16 mouse cellular contexts compared by ENCODE assay signal in genomic region chr3:99322345-99322744, GRCm38 (mm10).
"Had no signal": no experiment of that assay in that cellular context is flagged by ENCODE, and none has a peak within 500 bp of the region (broad histone marks: within the 10 kb centered on the region; RNA-seq: fewer than 3 reads in every experiment).

No protein-coding gene starts in this region.

- H3K9ac ChIP-seq: neural tube, embryonic 13.5 days; neural tube, embryonic 15.5 days; stomach, embryonic 15.5 days had no signal

- H3K9me3 ChIP-seq: neural tube, embryonic 13.5 days; neural tube, embryonic 15.5 days; stomach, embryonic 15.5 days had no signal

- H3K36me3 ChIP-seq: neural tube, embryonic 13.5 days; neural tube, embryonic 15.5 days; stomach, embryonic 15.5 days had no signal

- H3K27me3 ChIP-seq: neural tube, embryonic 13.5 days; neural tube, embryonic 15.5 days; stomach, embryonic 15.5 days had no signal

- H3K4me3 ChIP-seq: neural tube, embryonic 13.5 days; neural tube, embryonic 15.5 days; stomach, embryonic 15.5 days had no signal

- H3K4me1 ChIP-seq: neural tube, embryonic 13.5 days; neural tube, embryonic 15.5 days; stomach, embryonic 15.5 days had no signal

- DNase-seq: retina, postnatal 1 day; right cerebral cortex, adult 18-20 months; right cerebral cortex, postnatal 14 days; right cerebral cortex, postnatal 25 days; right cerebral cortex, postnatal 4 days; spleen, adult 18-20 months; thymus, adult 18-20 months; thymus, adult 2 months; thymus, postnatal 14 days; thymus, postnatal 25 days; thymus, postnatal 36 days; thymus, postnatal 4 days had no signal

- H3K27ac ChIP-seq: neural tube, embryonic 13.5 days; neural tube, embryonic 15.5 days; stomach, embryonic 15.5 days; stomach, postnatal 0 days had no signal
